Mouse (Mus musculus) lung, postnatal 10 days (tissue): ENCODE measurements around the gene Rpa1.

Experiments
- DNase-seq: peaks from one replicate; pipeline ENCODE4 v3.0.0; 2021

Gene Rpa1

DNA sequence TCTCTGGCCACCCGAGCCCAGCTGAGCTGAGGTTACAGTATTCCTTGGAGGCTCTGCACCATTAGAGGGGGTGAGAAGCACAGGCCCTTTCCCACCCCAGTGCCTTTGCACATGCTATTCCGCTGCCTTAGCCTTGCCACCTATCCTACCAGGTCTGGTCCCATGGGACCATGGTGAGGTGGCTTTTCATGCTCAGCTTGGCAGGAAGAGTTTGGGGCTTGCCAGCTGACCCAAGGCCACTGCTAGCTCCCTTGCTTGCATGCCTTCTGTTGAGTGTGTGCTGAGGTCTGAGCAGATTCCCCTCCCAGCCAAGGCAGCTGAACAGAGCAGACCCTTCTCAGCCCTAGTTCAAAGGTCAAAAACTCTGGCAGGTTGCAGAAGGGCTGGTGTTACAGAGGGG, 87.1 kb downstream of the Rpa1 start:
- DNase-seq = no peak

DNA sequence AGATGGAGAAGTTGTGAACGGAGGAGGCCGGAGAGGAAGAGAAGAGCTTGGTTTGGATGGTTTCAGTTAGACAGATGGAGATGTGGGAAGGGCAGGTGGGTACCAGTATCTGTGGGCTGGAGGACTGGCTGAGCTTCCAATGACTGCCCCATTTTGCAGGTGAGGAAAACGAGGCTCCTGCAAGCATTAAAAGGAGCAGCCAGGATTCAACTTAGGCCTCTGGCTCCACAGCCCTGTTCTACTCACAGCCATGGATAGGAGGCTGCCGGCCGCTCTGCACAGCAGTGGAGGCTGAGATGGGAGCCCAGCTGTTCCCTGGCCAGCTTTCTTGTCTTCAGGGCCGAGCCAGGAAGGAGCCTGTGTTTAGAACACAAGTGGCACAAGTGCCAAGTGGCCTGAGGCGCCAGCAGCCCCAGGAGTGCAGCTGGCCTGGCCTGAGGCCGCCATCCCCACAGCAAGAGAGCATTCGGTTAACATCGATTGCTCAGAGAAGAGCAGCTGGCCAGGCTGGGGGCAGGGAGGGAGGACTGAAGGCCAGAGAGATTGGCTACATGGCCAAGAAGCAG, 88.0 kb downstream of the Rpa1 start:
- DNase-seq = peak; percentile 66

DNA sequence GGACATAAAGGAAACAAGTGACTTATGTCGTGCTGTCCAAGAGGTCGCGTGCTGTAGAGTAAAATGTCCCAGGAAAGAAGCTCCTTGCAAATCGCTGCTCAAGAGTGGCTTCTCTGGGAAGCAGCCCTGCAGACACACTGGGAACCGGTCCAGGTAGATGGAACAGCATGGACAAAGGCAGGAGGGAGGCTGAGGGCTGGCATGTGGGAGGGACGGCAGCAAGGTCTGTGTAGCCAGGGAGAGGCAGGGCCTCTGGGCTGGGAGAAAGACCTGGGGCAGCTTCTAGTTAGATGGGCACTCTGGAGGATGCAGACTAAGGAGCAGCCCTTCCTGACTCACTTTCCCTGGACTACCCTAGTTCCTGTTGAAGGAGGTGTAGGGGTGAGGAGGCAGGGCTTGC, 88.7 kb downstream of the Rpa1 start:
- DNase-seq = peak; percentile 46

DNA sequence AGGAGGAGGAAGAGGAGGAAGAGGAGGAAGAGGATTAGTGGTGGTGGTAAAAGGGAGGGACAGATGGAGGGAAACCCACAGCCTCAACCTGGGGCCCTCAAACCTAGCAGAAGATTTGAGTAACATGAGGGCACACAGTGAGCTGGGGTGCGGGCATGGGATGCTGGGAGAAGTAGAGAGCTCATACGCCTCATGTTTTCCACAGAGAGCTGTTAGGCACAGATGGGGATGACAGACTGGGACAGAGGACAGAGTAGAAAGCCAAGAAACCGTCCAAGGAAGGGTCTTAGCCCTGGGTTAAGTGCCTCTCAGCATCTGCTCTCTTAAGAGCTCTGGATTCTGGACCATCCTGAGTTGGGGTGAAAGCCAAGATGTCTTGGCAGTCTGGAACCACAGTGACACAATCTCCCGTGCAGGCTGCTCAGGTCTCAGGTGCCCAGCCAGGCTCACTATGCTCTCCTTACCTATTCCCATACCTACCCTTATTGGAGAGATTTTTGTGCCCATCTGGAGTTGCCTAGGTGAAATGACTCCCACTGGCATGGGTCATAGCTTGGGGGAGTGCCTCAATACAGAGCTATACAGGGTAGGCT, 91.0 kb downstream of the Rpa1 start:
- no peak for DNase-seq

DNA sequence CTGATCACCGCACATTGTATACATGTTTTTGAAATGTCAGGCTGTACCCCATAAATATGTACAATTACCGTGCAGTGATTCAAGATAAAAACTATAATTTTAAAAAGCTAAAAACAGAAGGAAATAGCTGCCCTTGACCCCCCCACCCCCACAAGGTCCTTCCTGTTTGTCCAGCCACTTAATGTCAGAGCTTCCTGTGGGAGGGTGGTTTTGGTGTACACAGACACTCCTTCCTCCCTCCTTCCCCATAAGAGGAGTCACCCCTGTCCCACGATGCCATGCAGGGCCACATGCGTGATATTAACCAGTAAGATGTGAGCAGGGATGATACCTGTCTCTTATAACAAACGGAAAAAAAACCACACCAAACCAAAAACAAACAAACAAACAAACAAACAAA, 92.8 kb downstream of the Rpa1 start:
- DNase-seq = peak; percentile 44

DNA sequence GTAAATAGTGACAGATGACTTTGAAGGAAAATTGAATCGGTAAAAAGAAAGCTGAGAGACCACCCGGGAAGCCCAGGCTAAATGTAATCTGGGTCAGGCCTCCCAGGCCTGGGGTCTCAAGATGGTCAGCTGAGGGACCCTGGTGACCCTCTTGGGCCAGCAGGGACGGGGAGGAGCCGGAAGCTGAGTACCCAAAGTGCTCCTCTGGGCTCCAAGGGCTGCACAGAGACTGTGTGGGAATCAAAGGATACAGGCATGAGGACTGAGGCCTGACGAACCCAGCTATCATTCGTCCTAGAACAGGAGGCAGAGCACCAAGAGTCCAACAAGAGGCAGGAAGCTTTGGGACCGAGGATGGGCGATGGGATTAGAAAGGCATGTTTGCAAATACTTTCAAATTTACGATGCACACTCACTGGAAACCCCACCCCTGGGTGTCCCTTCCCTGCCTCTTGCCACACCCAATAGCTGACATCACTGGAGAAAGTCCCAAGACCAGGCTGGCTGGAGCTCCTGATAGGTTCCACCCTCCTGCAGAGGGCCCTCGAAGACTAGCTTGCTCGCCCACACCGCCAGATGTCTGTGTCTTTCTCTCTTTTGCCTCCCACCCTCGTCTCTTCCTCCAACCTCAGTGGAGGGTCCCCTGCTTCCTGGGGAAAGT, 93.7 kb downstream of the Rpa1 start:
- DNase-seq = peak; percentile 88

DNA sequence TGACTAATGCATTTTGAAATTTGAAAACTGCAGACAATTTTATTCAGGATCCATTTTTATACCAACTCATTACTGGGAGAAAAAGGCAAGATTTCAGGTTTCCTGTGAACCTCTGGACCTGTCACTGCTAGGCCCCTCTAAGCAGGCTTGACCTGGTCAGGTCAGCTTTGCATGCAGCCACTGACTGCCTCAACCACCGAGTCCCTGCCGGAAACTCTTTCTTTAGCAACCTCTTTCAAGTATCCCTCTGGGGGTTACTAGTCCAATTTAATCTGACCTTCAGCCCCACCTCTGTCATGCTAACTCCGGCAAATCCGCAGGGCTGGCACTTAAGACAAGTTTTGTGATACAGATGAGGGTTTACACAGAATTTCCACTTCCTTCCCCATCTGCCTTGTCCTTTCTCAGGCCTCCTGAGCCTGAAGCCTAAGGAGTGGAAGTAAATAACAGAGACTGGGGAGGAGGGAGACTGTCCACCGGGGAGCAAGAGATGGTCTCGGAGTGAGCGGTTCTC, 96.5 kb downstream of the Rpa1 start:
- no peak for DNase-seq

DNA sequence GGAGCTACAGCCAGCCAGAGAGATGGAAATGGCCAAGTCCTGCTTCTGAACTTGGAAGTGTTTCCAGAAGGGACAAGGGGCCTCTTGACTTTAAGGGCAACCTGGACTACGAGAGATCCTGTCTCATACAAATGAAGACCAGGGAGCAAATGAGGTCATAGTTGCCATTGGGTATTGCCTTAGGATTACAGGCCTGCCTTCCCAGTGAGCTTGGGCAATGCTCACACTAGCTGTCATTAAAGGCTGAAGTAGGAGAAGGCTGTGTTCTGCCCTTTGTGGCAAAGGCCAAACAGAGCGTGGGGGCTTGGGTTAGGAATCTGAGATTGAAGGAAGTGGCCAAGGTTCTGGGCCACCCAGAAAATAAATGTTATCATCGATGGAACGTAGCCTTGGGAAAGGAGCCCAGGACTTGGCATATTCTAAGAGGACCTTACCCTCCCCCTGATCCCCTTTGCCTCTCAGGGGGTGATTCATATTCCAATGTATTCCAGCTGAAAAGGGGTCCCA, 97.1 kb downstream of the Rpa1 start:
- DNase-seq = no peak

DNA sequence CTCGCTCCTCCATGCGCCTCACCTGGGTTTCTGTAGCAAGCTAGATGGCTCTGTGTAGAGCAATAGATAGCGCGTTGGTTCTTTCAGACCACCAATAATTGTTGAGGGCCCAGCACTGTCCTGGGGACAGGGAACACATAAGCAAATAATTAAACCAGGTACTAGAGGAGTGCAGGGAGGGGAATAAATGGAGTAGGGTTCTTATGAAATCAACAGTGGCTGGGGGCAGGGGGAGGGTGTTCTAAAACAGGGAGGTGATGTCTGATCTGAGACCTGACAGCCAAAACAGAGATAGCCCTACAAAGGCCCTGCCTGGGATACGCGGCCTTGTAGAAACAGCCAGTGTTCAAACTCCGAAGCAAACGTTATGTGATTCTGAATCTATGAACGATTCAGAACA, 98.5 kb downstream of the Rpa1 start:
- no peak for DNase-seq
